Mouse (Mus musculus) spleen, adult 2 months (tissue): ENCODE data around the gene Rab11fip2. TPM values are rescaled to one million over a fixed set of nuclear protein-coding genes. Genes with fewer than 3 reads are reported as not detected.

Experiments
- DNase-seq, 2 experiments: peaks; one replicate each; pipeline versions ENCODE4 v3.0.0 to v3.0.0-alpha.2; 2012 to 2021; ENCODE audit warnings: low spot score in 2 of 2, low read depth in 1 of 2
- H3K27ac ChIP-seq: fragments of 200-500 bp; 2 replicates; pipeline ENCODE4 v1.5.1; 2012; ENCODE audit warnings: low read length, inconsistent platforms; ENCODE audit not compliant: insufficient read depth
- H3K27me3 ChIP-seq: fragments of 200-500 bp; 2 replicates; pipeline ENCODE4 v1.6.1; 2012; ENCODE audit warnings: mild to moderate bottlenecking, moderate library complexity, low read length, inconsistent platforms; ENCODE audit not compliant: control insufficient read depth, insufficient read depth
- H3K36me3 ChIP-seq: fragments of 200-500 bp; 2 replicates; pipeline ENCODE4 v1.6.1; 2012; ENCODE audit warnings: mild to moderate bottlenecking, low read length, inconsistent platforms; ENCODE audit not compliant: control insufficient read depth, insufficient read depth
- H3K4me1 ChIP-seq: fragments of 200-500 bp; 2 replicates; pipeline ENCODE4 v1.6.1; 2011; ENCODE audit warnings: inconsistent platforms; ENCODE audit not compliant: control insufficient read depth, insufficient read depth, insufficient read length
- H3K4me3 ChIP-seq: fragments of 200-500 bp; 2 replicates; pipeline ENCODE4 v1.5.1; 2011; ENCODE audit warnings: mild to moderate bottlenecking, inconsistent platforms; ENCODE audit not compliant: insufficient read depth, insufficient read length; ENCODE audit errors: extremely low read depth
- CTCF ChIP-seq: fragments of 200-500 bp; IDR thresholded peaks from 2 replicates; pipeline ENCODE4 v1.5.1; 2011; ENCODE audit warnings: mild to moderate bottlenecking, inconsistent platforms; ENCODE audit not compliant: insufficient read depth, insufficient read length, insufficient replicate concordance; ENCODE audit errors: extremely low read depth
- POLR2A ChIP-seq: fragments of 200-500 bp; IDR thresholded peaks from 2 replicates; pipeline ENCODE4 v1.6.1; 2011; ENCODE audit warnings: low read depth, low read length, inconsistent platforms
- WGBS: fragments of 180-500 bp; shearing (Covaris S2); methylation state at CpG from one replicate; pipeline ENCODE4 v1.1.7; 2018; 5-methylcytosine and 5-hydroxymethylcytosine counted together
- polyA plus RNA-seq: library from polyadenylated mRNA; depleted of rRNA; stranded (reverse); fragments of >200 nt; gene quantifications from 2 replicates; pipeline ENCODE4 v1.2.3, GENCODE M21; 2012

Rab11fip2 gene
- polyA plus RNA-seq, 1 experiment = 1.1 TPM

DNA sequence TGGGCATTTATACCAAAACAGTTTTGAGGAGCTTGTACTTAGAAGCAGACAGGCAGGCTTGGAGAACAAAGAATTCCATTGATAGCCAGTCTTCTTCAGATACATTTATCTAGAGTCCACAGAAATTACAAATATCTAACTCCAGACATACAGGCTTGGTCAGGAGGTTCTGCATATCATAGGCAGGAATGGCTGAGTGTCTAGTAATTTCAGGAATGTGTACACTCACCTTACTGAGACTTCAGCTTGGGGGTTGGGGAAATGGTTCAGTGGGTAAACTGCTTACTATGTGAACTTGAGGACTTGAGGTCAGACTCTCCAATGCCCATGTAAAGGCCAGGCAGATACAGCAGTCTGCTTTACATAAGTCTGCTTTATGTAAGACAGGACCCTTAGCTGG is 81.0 kb downstream of the Rab11fip2 start:
- Histone ChIP-seq H3K27ac (no peak overlapping the region), H3K4me1 (no peaks in the 10 kb centered on the region), H3K4me3 (no peak overlapping the region), H3K27me3 (no peaks in the 10 kb centered on the region), H3K36me3 (no peaks in the 10 kb centered on the region)
- no peak for TF ChIP-seq POLR2A
- TF ChIP-seq CTCF = no peak
- no peak for DNase-seq

DNA sequence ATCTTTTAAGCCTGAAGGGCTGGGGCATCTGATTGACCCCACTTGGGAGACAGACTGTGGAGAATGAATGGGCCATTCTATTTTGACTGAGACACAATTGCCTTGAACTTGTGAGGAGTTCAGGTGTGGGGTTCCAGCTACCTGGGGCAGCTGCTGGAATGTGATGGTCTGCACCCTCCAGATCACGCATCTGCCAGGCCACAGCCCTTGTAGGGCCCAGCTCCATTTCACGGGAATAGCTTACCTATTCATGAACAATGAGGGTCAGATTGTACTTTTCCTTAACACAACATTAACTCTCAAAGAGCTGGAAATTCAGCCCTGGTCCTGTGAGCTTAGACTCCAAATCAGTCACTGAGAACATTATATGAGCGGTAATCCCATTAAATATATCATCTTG is 82.7 kb downstream of the Rab11fip2 start:
- no peak for DNase-seq

DNA sequence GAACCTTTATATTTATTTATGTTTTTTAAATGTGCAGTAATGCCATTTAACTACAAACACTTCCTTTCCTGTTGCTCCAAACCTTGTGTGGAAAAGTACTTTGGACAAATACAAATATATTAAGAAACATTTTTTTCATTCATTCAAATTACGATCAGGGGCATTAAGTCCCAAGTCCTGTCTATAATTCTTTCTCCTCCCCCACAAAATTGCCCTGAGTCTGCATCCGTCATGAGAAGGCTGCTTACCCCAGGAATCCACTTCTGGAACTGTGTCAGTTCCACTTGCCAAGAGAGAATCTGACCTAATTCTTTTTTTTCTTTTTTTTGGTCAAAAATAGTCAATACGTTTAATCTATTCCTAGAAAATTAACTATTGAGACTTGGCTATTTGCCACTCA is 90.4 kb downstream of the Rab11fip2 start:
- DNase-seq = no peak
- Histone ChIP-seq H3K27me3 (no peaks in the 10 kb centered on the region), H3K4me3 (no peak overlapping the region), H3K27ac (no peak overlapping the region), H3K4me1 (no peaks in the 10 kb centered on the region), H3K36me3 (no peaks in the 10 kb centered on the region)
- TF ChIP-seq POLR2A = no peak
- no peak for TF ChIP-seq CTCF
- WGBS = 89% methylated on average over 3 of the region's 3 CpGs

More for the DNA sequence above, 82.7 kb downstream of the Rab11fip2 start:
- Histone ChIP-seq H3K27ac (no peak overlapping the region), H3K27me3 (no peaks in the 10 kb centered on the region), H3K36me3 (no peaks in the 10 kb centered on the region), H3K4me3 (no peak overlapping the region), H3K4me1 (no peaks in the 10 kb centered on the region)
- WGBS = 82% methylated on average over 3 of the region's 3 CpGs
- TF ChIP-seq POLR2A (no peak), CTCF (no peak)
